Mouse (Mus musculus) CD8-positive naive resting alpha-beta T cell, adult 2 months (primary cell): ENCODE measurements around the gene Mdm2.
A peak's percentile ranks its signal among the peaks of the same experiment; 100 is the strongest.

Experiments used
- DNase-seq, 2 experiments: peaks; one replicate each; pipeline ENCODE4 v3.0.0; 2022; ENCODE audit warnings: low read depth in 2 of 2, low spot score in 2 of 2

The Mdm2 gene

DNA sequence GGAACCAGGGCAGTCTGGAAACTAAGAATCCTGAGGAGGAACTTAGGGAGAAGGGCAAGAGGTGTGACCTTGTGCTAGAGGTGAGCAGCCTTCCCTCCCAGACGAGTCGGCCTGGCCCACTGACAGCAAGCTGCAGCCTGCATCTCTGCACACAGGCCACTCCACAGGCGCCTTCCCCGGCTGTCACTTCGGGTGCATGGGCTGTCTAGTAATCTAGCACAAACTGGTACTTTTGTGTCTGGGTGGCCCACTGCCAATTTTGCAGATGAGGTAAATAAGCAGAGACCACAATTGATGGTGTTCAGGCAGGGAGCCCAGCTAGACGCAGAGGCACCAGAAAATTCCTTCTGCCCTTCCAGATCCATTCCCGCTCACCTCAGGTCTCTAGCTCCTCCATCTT is 37.9 kb downstream of the Mdm2 start:
- DNase-seq = no peak

DNA sequence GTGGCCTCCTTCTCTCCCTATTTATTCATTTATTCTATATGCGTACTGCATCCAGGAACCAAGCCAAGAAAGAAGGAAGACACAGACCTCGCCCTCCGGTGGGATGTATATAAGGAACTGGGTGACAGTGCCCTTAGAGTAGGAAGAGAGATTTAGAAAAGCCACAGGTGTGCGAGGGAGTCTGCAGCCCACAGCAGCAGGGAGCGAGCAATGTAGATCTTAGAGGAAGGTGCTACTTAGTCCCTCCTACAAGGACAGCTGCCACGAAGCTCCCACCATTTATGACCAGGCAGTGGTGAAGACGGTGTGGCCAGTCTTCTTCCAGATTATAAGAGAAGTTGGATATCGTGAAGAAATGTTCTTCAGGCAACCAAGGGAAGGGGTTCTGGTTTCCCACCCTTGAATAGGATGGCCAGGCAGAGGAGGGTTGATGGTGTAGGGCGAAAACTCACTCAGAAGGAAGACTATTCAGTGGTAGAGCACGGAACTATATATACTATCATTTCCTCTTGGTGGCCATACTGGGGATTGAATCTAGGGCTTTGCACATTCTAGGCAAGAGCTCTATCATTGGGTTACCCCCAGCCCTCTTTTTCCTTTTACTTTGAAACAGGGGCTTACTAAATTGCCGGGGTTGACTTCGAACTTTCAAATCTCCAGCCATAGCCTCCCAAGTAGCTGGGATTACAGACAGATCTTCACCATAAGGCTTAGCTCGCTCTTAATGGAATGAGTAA is 38.5 kb downstream of the Mdm2 start:
- DNase-seq = no peak

DNA sequence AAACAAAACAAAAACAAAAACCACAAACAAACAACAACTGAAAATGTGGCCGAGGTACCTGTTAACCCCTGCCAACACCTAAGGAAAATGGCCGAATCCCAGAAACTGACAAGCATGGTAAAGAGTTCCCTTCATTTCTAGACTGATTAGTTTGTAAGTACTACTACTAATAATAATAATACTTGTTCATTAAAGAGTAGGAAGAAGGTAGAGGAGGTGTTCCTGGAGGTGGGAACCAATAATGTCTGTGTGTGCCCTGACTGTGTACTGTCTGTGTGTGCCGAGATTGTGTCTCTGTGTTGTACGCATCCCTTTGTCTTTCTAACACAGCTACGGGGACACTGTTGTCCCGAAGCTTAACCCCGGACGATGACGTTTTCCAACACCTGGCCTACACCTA is 39.3 kb downstream of the Mdm2 start:
- no peak for DNase-seq

DNA sequence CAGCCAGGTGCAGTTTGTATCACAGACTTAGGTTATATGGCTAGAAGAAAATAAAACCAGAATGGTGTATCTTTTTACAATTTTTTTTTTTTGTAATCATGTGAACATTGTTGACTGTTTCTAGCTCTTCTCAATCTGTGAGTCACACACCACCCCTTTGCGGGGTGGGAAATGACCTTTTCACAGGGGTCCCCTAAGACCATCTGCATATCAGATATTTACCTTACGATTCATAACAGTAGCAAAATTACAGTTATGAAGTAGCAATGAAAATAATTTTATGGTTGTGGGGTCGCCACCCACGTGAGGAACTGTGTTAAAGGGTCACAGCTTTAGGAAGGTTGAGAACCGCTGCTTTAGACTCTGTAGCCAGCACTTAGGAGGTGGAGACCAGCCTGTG is 39.8 kb downstream of the Mdm2 start:
- DNase-seq = no peak

GRCm38 (mm10) chr10:117670092-117670491 is 40.5 kb downstream of the Mdm2 start:
- no peak for DNase-seq

DNA sequence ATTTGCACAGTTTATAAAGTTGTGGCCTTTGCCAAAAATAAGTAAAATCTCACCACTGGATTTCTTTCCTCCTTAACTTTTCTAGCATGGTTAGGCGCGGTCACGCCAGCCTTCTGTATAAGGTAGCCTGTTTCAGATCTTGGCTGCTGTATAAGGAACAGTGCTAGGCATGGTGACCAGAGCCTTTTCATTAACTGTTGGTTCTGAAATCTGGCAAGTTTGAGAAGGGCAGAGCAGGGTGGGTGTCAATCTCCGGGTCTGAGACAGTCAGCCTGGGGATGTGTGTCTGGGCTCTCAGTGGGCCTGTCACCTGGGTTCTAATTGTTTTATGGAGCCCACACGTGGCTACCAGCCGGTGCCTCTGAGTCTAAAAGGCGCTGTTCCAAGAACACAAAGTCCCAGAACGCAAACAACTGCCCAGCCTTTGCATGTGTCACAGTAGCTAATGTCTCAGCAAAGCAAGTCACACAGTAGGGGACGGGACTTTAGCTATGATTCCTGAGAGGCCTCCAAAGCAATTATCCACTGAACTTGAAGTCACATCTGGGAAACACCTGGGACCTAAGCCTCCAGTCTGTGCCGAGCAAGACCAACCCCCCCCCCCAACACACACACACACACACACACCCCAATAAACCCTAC is 41.0 kb downstream of the Mdm2 start:
- no peak for DNase-seq

- no peak for DNase-seq
These were observed 41.8 kb downstream of the Mdm2 start for GRCm38 (mm10) chr10:117668546-117669300.

DNA sequence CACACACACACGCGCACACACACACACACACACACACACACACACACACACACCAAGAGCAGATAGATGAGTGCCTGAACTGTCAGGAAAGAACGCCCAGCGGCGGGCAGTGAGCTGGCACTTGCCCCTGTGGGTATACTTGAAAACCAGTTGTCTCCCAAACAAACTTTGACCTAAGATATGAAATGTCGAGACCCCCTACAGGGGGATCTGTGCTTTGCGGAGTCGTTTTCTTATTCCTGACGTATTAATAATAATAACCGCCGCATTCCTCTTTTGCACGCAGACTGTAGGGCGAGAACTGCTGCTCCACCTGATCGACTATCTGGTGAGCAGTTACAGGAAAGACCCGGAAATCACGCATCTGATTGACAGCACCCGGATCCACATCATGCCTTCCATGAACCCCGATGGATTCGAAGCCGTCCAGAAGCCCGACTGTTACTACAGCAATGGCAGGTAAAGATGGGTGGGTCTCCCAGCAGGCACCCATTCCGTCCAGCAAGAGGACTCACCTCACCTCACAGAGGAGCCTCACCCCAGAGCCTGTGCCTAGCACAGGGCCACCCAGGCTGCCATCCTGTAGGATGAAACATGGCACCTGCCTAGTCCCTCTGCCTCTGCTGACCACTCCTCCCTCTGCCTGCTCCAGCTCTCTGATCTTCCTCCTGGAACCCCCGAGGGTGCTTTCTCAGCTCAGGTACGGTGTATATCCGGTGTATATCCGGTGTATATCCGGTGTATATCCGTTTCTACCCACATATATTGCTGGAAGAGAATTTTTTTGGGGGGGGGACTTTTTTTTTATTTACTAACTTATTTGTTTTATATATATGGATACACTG is 42.7 kb downstream of the Mdm2 start:
- DNase-seq = no peak

DNA sequence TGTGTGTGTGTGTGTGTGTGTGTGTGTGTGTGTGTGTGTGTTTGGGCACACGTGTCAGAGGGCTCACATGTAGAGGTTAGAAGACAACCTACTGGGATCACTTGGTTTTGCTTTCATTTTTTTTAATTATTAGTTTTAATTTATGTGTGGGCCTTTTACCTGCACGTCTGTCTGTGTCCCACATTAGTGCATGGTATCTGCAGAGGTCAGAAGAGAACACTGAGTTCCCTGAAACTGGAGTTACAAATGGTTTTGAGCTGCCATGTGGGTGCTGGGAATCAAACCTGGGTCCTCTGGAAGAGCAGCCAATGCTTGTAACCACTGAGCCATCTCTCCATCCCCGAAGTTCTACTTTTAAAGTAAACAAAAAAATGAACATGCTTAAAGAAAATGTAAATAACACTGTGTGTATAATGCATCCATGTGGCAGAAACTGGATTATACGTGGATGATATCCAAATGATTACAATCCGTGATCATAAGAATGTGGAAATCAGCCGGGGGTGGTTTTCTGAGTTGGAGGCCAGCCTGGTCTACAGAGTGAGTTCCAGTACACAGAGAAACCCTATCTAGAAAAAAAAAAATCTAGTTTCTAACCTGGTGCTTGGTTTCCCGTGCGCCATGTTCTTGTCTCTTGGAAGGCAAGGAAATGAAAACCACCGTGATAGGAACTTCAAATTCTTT is 43.5 kb downstream of the Mdm2 start:
- no peak for DNase-seq

DNA sequence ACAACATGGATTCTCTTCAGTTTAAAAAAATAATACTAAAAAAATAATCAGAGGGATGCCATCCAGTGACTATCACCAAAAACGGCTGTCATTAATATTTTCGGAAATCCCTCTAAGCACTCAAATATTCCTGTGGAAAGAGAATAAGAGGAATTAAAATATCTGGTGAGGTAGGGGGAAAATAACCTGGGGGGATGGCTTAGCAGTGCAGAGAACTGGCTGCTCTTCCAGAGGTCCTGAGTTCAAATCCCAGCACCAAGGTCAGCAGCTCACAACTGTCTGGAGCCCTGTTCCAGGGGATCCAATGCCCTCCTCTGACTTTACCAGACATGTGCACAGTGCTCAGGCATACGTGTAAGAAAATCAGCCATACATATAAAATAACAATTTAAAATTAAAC is 44.2 kb downstream of the Mdm2 start:
- DNase-seq = no peak

DNA sequence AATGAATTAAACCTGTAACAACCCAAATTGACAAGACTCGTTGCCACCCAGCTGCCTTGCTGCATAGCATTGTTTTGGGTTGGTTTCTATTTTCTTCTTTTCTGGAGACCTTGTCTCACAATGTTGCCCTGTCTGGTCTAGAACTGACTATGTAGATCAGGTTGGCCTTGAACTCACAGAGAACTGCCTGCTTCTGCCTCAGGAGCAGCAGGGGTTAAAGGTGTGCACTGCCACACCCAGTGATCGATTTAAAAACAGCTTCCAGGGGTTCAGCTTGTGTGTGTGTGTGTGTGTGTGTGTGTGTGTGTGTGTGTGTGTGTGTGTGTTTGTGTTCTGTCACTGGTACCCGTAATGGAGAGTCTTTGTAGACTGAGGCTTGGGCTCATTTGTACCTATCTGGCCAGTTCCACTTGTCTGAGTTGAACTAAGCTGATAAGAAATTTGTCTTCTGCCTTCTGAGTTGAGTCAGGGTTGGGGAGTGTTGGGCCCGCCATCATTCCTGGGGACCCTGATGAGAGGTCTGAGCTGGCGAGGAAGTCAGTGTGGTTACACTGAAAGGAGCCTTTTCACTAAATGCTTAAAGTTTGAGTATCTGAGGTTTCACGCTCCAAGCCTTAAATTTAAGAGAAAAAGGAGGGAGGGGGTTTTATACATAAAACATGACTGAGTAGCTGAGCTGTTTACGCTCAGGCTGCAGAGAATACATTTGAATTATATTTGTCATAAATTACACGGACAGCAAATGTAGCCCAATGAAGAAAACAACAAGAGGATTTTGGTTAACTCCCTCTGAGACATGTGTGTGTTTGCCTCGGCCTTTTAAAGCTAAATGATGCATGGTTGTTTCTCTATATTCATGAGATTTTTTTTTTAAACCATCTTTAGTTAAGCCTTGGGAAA is 44.9 kb downstream of the Mdm2 start:
- no peak for DNase-seq

GRCm38 (mm10) chr10:117664926-117665209 is 45.7 kb downstream of the Mdm2 start:
- no peak for DNase-seq

- DNase-seq = no peak
These were observed 46.2 kb downstream of the Mdm2 start for GRCm38 (mm10) chr10:117664208-117664925.

DNA sequence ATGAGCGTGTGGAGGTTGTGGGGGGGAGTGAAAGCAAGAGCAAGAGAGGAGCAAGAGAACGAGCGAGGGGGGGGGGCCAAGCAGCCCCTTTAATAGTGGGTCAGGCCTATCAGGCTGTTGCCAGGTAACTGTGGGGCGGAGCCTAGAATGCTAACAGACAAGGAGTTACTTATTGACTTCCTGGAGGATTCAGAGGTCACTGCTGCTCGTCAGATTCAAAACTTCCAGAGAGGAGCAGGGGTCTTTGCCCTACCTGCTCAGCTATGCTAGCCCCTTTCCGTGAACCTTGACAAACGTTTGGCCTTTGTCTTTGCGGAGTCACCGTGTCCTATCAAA is 46.7 kb downstream of the Mdm2 start:
- DNase-seq = no peak

DNA sequence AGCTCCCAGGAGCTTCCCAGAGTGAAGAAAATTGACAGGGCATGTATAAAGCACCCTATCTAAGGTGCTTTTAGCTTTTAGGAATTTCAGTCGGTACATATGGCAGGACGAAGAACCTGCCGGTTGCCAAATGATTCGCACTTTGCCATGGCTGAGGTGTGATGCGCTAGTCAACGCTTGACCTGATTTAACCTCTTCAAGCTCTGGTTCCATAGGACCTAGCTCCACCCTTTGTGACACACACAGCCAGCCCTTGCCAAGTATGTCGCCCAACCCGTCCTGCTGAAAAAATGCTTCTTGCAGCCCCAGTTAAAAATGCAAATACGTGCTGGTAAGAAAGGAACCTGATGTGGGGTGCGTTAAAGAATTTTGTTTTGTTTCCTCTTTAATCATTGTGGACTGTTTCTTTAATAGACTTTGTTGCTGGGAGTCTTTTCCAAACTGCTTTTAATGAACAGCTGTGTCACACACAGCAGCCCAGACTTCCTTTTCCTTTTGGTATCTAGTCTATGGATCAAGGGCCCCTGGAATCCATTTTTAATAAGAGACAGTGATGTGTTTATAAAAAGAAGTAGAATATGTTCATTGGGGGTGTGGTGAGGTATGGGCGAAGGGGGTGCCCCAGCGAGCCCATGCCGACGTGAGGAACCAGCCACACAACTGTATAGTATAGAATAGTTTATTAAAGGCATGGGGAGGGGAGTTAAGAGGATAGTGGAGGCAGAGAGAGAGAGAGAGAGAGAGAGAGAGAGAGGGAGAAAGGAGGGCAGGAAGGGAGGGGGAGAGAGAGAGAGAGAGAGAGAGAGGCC is 47.3 kb downstream of the Mdm2 start:
- DNase-seq = no peak

- no peak for DNase-seq
These were observed 48.1 kb downstream of the Mdm2 start for GRCm38 (mm10) chr10:117662316-117663055.

DNA sequence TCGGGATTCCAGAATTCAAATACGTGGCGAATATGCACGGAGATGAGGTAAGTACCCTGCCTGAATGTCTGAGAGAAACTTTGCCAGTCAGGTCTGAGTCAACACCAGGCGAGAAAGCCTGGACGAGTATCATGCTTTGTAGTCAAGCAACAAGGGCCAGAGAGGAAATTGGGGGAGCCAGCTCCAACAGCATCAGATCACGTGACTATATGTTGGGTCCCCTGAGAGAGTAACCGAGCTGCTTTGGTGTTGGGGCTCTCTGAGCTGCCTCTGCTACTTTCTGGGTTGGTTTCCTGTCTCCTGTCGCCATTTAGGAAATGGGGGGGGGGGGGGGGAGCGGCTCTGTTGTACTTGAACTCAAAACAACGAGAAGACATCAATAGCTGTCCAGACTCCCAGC is 50.7 kb downstream of the Mdm2 start:
- peak; percentile 35 to 46 for DNase-seq

GRCm38 (mm10) chr10:117659430-117659813 is 51.1 kb downstream of the Mdm2 start:
- no peak for DNase-seq
